Mouse (Mus musculus) spleen, adult 2 months (tissue): ENCODE measurements around the gene Cep112.

ENCODE experiments used
- CTCF ChIP-seq: fragments of 200-500 bp; IDR thresholded peaks from 2 replicates; pipeline ENCODE4 v1.5.1; 2011; ENCODE audit warnings: mild to moderate bottlenecking, inconsistent platforms; ENCODE audit not compliant: insufficient read depth, insufficient read length, insufficient replicate concordance; ENCODE audit errors: extremely low read depth
- POLR2A ChIP-seq: fragments of 200-500 bp; IDR thresholded peaks from 2 replicates; pipeline ENCODE4 v1.6.1; 2011; ENCODE audit warnings: low read depth, low read length, inconsistent platforms

GRCm38 (mm10) chr11:108621434-108621901 lies 196.5 kb downstream of the Cep112 start:
- TF ChIP-seq CTCF (no peak), POLR2A (no peak)
